Mouse (Mus musculus) ES-E14 (cell line): ENCODE measurements at regions not wholly inside any gene's neighbourhood (a gene's known extent, or its start where the extent isn't known, plus 50 kb on each side); places are given as distances from the start of the nearest gene placed in this dataset.

Experiments
- CHD2 ChIP-seq: IDR thresholded peaks from 2 replicates; pipeline ENCODE4 v1.6.1; 2014; ENCODE audit warnings: mild to moderate bottlenecking, low read depth, low read length, inconsistent platforms
- HCFC1 ChIP-seq: IDR thresholded peaks from 2 replicates; pipeline ENCODE4 v1.6.1; 2012; ENCODE audit warnings: low read length, inconsistent platforms, borderline replicate concordance; ENCODE audit not compliant: insufficient read depth
- MAFK ChIP-seq: IDR thresholded peaks from 2 replicates; pipeline ENCODE4 v1.6.1; 2014; ENCODE audit warnings: mild to moderate bottlenecking, low read depth, low read length, inconsistent platforms; ENCODE audit not compliant: insufficient read depth

DNA sequence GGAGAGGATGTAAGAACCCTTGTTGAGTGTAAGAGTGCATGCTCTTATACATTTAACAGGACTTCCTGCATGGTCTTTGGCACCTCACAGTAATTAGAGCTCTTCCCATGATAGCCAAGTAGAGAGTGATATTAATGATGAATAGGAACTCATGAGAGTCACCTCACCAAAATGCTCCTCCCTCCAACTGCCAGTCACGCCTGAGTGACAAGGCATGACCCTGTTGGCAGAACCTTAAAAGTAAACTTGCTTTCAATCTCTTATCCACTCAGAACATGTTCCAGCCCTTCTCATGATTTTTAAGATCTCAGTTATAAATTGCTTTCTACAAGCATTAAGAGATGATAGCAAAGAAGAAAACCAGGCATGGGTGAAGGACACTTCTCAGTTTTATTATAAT, 291.8 kb downstream of the Tox3 start:
- TF ChIP-seq MAFK (no peak), HCFC1 (no peak), CHD2 (no peak)
